Mouse (Mus musculus) adrenal gland, adult (tissue): ENCODE measurements at regions not wholly inside any gene's neighbourhood (a gene's known extent, or its start where the extent isn't known, plus 50 kb on each side); places are given as distances from the start of the nearest gene placed in this dataset.
"Not testable (repeated sequence)": the region's sequence is repeated elsewhere in the genome, so short reads cannot be mapped to it uniquely, and the experiment has no call there.

Experiments
- DNase-seq, 2 experiments: peaks; one replicate each; pipeline ENCODE4 v3.0.0; 2022 to 2023; ENCODE audit warnings: low spot score in 1 of 2; ENCODE audit not compliant: inconsistent age in 2 of 2

DNA sequence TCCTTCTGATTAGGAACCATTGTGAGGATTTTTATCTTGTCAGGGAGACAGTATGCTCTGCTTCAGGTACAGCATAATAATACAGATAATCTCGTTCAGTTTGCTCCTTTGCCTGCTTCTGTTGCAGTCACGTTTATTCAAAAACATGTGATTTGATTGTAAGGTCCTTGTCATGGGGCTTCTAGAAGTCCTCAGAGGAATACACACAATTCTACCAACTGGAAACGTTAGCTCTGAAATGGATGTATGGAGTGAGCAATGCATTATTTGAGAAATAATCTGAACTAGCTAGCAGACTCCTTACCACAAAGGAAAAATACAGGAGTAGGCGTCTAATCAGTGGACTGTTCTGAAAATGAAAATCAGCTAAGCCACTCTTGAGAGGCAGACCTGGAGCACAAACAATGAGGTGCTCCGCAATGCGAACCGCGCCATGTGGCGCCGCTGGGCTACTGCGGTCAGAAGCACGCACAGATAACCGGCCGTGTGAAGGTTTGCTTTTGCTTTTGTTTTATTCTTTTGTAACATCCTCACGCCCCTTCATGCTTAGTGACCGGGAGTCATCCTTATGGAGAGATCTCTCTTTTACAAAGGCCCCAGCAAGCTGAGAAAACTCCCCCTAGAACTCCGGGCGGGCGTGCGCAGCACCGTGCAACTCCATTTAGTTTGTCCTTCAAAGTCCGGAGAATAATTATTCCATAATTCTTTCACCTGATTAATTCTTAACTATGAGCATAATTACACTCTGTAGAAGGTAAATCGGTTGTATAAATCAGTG is 419.7 kb downstream of the Nova1 start:
- peak; percentile 9 to 56 for DNase-seq

DNA sequence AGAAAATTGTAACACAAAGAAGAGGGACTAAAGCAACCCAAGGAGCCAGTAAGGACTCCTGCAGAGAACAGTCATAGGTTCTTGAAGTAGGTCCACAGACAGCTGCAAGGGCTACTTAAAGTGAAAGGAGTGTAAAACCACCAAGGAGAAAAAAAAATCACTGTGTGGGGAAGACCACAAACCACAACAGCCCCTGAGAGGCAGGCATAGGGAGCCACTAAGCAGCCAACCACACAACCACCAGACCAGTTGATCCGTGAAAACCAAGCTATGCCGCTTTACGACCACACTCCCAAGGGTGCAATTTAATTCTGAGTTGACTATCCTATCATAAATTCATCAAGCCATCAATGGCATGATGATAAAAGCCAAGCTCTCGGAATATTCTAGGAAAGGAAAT is 423.5 kb downstream of the Nova1 start:
- no peak for DNase-seq

DNA sequence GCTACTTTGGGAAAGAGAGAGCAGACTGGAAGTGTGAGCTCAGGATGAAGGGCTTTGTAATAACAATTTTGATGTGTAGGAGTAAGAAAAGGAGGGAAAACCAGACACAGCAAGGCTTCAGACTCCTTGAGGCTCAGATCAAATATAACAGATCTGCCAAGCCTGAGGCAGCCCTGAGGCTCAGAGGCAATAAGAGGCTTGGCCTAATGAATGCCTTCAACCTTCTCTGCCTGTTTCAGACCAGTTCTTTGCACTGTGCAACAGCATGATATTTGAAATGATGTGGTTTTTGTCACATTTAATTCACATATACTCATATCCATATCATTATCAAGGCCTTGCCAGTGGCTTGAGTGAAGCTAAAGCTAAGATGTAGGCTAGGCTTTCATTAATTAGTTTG is 425.0 kb downstream of the Nova1 start:
- no peak for DNase-seq

DNA sequence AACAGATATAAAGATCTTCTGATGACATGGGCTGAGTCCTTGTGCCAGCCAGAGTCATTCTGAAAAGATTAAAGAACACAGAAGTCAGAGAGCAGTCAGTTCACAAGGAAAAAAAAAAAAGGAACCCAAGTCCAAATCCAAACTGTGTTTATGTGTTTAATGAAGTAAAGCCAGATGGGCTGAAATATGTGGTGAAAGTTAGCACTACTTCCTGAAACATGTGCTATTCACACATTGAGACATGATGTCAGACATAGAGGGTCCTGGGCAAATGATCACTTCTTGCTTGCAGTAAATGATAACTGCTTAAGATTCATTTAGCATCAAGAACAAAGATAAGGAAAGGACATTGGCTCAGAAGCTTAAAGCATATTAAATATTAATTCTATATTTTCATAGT is 439.8 kb downstream of the Nova1 start:
- DNase-seq, result no peak

DNA sequence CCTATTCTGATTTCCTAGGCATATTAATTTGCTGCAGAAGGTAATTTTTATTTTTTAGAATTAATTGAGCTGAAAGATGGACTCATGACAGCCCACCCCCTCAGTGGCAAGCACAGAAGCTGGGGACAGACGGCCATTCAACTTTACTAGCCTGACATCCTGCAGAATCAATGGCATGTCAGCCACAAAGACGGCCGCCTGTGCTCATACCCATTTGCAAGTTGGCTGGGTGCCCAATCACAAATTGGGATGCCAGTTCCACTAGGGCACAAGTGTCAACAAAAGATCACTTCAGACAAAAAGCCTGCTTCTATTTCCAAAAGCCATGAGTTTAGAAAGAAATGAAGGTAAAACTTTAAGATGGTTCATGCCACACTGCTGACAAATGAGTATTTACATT is 447.0 kb downstream of the Nova1 start:
- DNase-seq, result no peak

DNA sequence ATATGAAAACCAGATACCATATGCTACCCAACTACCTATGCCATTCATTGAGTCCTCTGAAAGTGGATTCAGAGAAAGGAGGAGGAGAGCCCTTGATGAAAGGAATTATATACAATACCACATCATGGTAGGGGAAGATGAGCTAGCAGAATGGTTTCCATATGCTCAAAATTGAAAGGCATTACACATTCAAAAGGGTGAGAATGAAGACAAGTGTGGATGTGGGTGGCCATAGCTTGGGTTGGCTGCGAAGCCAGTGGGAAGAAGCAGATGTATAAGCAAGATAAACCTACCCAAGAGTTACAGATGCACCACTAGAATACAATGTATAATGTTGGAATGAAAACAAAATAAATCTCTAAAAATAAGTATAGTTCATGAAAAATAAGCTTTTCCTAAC is 485.4 kb downstream of the Nova1 start:
- no peak for DNase-seq

DNA sequence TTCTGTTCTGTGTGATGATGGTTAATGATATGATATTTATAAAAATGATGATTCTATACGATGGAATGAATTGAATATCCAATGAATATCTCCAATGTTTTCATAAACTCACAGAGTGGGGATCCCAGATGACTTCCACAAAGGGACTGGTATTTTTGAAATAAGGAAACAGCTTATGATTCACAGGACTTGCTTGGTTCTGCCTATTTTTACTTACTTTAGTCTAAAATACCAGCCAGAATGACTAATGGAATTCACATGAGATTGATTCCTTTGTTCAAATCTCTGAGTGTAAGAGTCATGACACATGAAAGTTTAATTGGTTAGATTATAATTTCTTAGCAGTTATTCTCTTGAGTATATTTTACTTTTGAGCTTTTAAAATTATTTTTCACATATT is 490.9 kb downstream of the Nova1 start:
- no peak for DNase-seq

DNA sequence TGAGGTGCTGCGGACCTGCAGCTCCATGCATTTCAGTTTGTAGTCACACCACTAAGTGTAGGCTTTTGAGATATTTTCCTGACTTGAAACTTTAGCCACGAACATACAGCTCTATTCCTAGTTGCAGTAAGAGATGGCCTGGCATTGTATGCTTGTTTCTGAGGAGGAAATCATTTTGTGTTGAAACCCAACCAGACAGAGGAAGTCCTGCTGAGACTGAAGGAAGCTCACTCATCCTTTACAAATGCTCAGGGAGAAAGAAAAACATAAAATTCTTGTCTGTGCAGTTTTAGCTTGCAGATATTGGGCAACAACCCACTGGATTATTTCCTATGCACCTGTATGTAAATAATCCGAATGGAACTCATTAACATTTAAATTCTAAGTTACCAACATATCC is 495.5 kb downstream of the Nova1 start:
- no peak for DNase-seq

DNA sequence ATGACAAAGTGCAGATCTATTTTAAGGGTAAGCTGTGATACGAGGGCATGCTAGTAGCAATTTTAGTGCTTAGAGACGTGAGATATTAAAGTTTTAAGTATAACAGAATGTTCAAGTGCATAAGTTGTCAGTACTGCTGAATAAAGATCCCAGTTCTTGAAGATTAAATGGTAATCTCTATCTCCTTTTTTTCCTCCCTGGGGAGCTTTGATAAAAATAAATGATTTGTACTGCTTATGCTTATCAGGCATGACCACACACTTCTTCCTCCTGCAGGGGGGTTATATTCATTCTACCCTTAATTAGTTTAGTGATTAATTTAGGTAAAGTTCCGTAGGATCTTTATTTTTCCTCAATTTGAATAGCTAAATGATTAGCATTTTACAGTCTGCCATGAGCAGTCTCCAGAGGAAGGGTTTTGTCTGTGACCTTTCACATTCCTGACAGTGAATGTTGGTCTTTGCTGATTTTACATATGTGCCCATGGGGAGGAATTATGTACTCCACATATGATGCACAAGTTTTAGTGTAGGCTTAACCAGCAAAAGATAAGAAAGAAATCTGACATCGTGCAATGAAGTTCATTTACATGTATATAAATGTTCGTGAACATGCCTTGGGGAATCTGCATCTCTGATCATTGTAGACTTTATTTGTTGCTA is 515.5 kb downstream of the Nova1 start:
- DNase-seq, result no peak

DNA sequence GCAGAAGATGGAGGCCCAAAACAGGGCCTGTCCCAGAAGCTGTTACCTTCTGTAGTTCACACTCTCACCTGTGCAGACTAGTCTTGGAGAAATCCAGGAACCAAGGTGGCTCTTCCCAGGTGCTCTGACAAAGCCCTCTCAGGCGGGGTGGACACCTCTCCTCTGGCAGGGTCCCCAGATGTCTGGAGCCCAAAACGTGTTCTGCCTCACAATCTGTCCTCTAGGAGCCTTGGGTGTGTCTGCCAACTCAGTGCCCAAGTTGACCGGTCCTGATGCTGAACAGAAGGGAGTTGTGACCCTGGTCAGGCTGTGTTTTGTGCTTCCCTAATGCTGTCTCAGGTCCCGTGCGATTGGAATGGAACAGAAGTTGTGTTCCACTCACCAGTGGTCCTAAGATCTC is 519.8 kb downstream of the Nova1 start:
- DNase-seq, result no peak

DNA sequence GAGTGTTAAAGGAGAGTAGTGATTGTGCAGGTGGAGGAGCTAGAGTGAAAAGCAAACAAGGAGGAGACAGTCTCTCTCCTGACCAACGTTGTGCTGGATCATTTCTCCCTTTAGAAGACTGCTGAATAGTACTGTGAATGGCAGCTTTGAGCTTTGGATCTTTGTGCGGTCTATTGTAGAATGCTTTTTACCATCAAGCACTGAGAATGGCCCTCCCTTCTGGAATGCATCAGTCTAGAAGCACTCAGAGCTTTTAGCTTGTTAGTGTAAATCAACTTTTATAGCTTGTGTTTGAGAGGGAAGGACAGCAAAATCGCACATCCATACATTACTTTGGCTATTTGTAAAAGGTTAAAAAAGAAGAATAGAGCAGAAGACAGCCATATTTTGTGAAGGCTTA is 534.2 kb downstream of the Nova1 start:
- no peak for DNase-seq

DNA sequence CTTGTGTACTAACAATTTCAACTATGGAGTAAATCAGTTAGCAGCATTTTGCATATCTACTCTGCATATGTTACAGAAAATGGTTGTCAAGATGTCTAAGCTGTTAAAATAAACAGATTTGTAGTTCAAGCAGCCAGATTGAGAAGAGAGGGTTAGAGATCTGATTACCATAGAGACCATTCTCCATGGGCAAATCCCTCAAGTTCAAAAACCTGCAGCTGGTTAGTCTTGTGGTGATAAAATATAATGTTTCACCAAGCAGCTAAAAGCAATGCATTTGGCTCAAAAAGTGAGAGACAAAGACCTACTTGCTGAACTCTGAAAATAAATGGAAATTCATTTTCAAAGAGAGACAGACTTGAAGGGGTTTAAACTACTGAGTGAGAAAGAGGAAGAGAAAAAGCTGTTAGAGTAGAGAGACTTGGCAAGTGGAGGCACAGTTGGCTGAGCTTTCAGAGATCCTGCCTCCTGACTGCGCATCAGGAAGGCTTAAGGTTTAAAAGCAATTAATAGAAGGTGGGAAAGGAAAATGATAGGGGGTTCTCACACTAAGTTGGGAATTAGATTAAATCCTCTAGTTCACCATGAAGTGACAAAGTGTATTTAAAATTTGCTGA is 570.2 kb downstream of the Nova1 start:
- DNase-seq, result no peak

DNA sequence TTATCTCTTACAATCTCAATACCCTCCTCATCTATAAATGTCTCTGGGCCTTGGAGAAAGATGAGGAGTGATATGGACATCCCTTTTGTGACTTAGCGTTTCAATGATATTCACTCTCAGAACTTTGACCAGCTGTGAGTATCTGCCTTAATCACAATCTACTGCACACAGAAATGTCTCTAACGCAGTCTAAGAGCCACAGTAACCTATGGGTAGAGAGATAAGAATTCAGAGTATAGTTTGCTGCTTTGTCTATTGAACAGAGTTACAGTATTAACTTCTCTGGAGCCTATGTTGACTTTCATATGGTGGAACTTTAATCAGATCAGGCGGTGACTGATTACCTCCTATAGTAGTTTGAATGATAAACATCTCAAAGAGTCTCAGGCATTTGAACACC is 573.8 kb downstream of the Nova1 start:
- DNase-seq, result no peak

DNA sequence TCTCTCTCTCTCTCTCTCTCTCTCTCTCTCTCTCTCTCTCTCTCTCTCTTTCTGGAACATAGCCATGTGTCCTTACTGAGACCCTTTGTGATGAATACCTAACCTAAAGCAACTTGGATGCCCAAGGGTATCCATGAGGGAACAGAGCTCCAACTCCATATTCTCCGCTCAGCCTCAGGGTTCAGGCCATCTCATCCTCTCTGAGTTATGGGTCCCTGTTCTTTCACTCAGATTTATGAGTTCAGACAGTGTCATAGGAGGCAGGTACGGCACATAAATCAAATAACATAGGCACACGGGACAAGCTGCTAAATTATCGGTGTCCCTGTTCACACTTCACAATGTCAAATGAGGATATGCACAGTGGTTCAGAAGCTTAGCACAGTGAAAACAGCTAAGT is 586.4 kb downstream of the Nova1 start:
- DNase-seq, result no peak

DNA sequence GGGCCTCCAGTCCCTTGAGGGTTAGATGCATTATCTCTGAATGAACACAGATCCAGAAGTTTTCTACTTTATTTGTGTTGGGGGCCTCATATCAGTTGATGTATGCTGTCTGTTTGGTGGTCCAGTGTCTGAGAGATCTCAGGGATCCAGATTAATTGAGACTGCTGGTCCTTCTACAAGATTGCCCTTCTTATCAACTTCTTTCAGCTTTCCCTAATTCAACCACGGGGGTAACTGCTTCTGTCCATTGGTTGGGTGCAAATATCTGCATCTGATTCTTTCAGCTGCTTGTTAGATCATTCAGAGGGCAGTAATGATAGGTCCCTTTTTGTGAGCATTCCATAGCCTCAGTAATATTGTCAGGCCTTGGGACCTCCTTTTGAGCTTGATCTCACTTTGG is 603.4 kb downstream of the Nova1 start:
- not testable (repeated sequence) for DNase-seq

DNA sequence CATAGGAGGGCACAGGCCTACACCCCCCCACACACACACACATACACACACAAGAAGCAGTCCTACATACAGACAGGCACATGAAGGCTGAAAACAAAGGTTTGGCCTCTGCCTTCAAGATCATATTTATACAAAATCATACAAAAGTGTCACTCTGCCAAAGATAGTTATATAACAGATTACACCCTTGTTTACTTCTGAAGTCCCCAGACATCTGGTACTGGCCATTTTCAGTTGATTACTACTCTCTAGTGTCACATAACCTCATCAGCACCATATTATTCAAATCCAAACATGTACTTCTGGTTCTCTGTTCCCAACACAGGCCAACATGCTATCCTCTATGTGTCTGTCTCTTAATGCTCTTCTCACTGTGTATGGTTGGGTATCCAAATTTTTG is 619.7 kb downstream of the Nova1 start:
- DNase-seq, result no peak

DNA sequence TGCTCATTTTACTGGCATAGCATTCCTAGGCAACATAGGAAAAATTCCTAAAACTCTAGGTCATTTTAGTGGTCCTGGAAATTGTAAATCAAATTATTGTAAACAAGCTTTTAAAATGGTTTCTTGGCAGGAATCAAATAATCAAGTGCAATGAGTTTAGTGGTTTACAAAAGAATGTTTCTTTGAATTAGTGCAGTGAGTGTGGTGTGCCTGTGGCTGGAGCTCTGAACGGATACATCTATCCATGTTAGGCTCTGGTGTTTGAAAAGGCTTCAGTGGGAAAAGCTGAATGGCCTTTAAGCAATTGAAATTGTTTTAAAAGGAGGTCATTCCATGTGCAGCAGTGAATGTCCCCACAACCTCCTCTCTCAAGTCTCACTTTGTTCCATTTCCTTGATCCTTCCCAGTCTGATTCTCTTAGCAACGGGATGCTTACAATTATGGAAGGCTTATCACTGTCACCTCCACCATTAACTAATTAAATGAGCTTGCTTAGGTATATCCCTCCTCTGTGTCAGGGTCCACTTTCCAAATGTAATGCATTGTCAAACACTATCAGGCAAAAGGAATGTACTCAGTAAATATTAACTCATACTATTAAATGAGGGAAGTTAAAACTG is 621.1 kb downstream of the Nova1 start:
- no peak for DNase-seq

DNA sequence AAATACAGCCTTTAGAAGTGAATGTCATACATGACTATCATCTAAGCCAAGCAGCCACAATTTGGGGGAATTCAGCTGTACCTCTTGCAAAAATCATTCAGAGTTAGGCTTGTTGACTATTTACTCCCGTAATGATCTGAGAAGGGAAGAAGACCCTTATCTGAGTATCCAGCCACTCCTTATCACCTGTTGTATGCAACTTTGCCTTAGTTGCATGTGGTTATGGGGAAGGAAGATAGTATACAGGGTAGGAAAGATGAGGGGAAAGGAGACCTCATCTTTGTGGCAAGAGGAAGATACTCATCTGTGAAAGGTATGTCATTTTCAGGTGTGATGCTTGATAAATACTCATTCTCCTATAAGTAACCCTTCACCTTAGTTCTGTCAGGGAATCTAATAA is 624.6 kb downstream of the Nova1 start:
- no peak for DNase-seq
